Mouse (Mus musculus) CH12.LX (cell line): ENCODE measurements at regions not wholly inside any gene's neighbourhood (a gene's known extent, or its start where the extent isn't known, plus 50 kb on each side); places are given as distances from the start of the nearest gene placed in this dataset.

ENCODE experiments used
- DNase-seq: peaks from one replicate; pipeline ENCODE4 v3.0.0-alpha.2; 2013; ENCODE audit errors: extremely low read depth
- H3K27ac ChIP-seq: 2 replicates; pipeline ENCODE4 v1.5.1; 2012; ENCODE audit warnings: low read depth, mild to moderate bottlenecking, control low read depth, moderate library complexity; ENCODE audit not compliant: insufficient read depth
- H3K27me3 ChIP-seq: replicated peaks from 2 replicates; pipeline ENCODE3; 2012; ENCODE audit warnings: inconsistent platforms
- H3K36me3 ChIP-seq, 2 experiments: replicated peaks in 1 of 2; 2 replicates each; pipeline versions ENCODE3 to v1.6.1; 2012; ENCODE audit warnings: inconsistent platforms in 1 of 2, low read length in 1 of 2, mild to moderate bottlenecking in 1 of 2, mixed read lengths in 1 of 2, moderate library complexity in 1 of 2; ENCODE audit not compliant: control insufficient read depth in 1 of 2, insufficient read depth in 1 of 2
- H3K4me1 ChIP-seq, 2 experiments: 2 replicates each; pipeline ENCODE4 v1.6.1; 2012; ENCODE audit warnings: inconsistent platforms in 1 of 2, moderate library complexity in 1 of 2; ENCODE audit not compliant: insufficient read depth in 2 of 2, control insufficient read depth in 1 of 2
- H3K4me2 ChIP-seq: 2 replicates; pipeline ENCODE4 v1.6.1; 2012; ENCODE audit warnings: low read depth, mild to moderate bottlenecking, control low read depth; ENCODE audit not compliant: poor library complexity, insufficient read depth, severe bottlenecking
- H3K4me3 ChIP-seq, 3 experiments: fragments of 150-350 bp in 1 of 3; sonication (generic) in 1 of 3; replicated peaks in 1 of 3; 2 replicates each; pipeline versions ENCODE3 to v1.5.1; 2011 to 2012; ENCODE audit warnings: low read depth in 2 of 3, low read length in 2 of 3, mild to moderate bottlenecking in 2 of 3, moderate library complexity in 2 of 3, control low read depth in 1 of 3, improper control_type of control experiment in 1 of 3, inconsistent platforms in 1 of 3, mixed read lengths in 1 of 3; ENCODE audit not compliant: poor library complexity in 1 of 3
- H3K79me2 ChIP-seq: replicated peaks from 2 replicates; pipeline ENCODE4 v1.6.1; 2012; ENCODE audit warnings: mild to moderate bottlenecking, moderate library complexity; ENCODE audit not compliant: control insufficient read depth, poor library complexity, insufficient read depth, severe bottlenecking; ENCODE audit errors: extremely low read depth
- H3K9ac ChIP-seq: 2 replicates; pipeline ENCODE4 v1.6.1; 2012; ENCODE audit warnings: low read depth, mild to moderate bottlenecking, control low read depth, moderate library complexity; ENCODE audit not compliant: insufficient read depth
- H3K9me3 ChIP-seq: replicated peaks from 2 replicates; pipeline ENCODE3; 2012; ENCODE audit warnings: low read length, inconsistent platforms, mixed read lengths
- CHD1 ChIP-seq: IDR thresholded peaks from 2 replicates; pipeline ENCODE4 v1.6.1; 2012; ENCODE audit warnings: low read depth, low read length, improper control_type of control experiment, inconsistent platforms
- CHD2 ChIP-seq: IDR thresholded peaks from 2 replicates; pipeline ENCODE4 v1.6.1; 2011; ENCODE audit warnings: low read length, improper control_type of control experiment
- CTCF ChIP-seq, 2 experiments: IDR thresholded peaks in 1 of 2; conservative IDR thresholded peaks in 1 of 2; 2 replicates each; pipeline ENCODE4 v1.5.1; 2011 to 2012; ENCODE audit warnings: low read depth in 2 of 2, low read length in 2 of 2, improper control_type of control experiment in 1 of 2, inconsistent platforms in 1 of 2, mild to moderate bottlenecking in 1 of 2, moderate library complexity in 1 of 2
- EP300 ChIP-seq: IDR thresholded peaks from 2 replicates; pipeline ENCODE4 v1.6.1; 2011; ENCODE audit warnings: low read length, improper control_type of control experiment
- ETS1 ChIP-seq: conservative IDR thresholded peaks from 2 replicates; pipeline ENCODE4 v1.6.1; 2012; ENCODE audit warnings: low read depth, mild to moderate bottlenecking, inconsistent platforms, low read length, improper control_type of control experiment, moderate library complexity
- KAT2A ChIP-seq: IDR thresholded peaks from 2 replicates; pipeline ENCODE4 v1.6.1; 2012; ENCODE audit warnings: low read length, improper control_type of control experiment, inconsistent platforms; ENCODE audit not compliant: insufficient replicate concordance
- MAZ ChIP-seq: IDR thresholded peaks from 2 replicates; pipeline ENCODE4 v1.6.1; 2012; ENCODE audit warnings: low read depth, mild to moderate bottlenecking, inconsistent platforms, low read length, improper control_type of control experiment, moderate library complexity
- MEF2A ChIP-seq: IDR thresholded peaks from 2 replicates; pipeline ENCODE4 v1.6.1; 2014; ENCODE audit warnings: low read depth, mild to moderate bottlenecking, inconsistent platforms, low read length, improper control_type of control experiment, borderline replicate concordance
- MXI1 ChIP-seq: IDR thresholded peaks from 2 replicates; pipeline ENCODE4 v1.6.1; 2011; ENCODE audit warnings: mild to moderate bottlenecking, low read depth, low read length, improper control_type of control experiment
- NRF1 ChIP-seq: IDR thresholded peaks from 2 replicates; pipeline ENCODE4 v1.6.1; 2014; ENCODE audit warnings: low read depth, mild to moderate bottlenecking, inconsistent platforms, low read length, improper control_type of control experiment, moderate library complexity
- POLR2A ChIP-seq: IDR thresholded peaks from 2 replicates; pipeline ENCODE4 v1.6.1; 2011; ENCODE audit warnings: low read depth, mild to moderate bottlenecking, improper control_type of control experiment, low read length
- POLR2AphosphoS2 ChIP-seq: IDR thresholded peaks from 2 replicates; pipeline ENCODE4 v1.6.1; 2011; ENCODE audit warnings: low read depth, low read length, improper control_type of control experiment
- RCOR1 ChIP-seq: conservative IDR thresholded peaks from 2 replicates; pipeline ENCODE4 v1.6.1; 2012; ENCODE audit warnings: low read depth, mild to moderate bottlenecking, inconsistent platforms, low read length, improper control_type of control experiment
- SIN3A ChIP-seq: IDR thresholded peaks from 2 replicates; pipeline ENCODE4 v1.6.1; 2012; ENCODE audit warnings: low read length, improper control_type of control experiment, inconsistent platforms
- SMC3 ChIP-seq: IDR thresholded peaks from 2 replicates; pipeline ENCODE4 v1.6.1; 2011; ENCODE audit warnings: low read depth, low read length, improper control_type of control experiment
- TBP ChIP-seq: conservative IDR thresholded peaks from 2 replicates; pipeline ENCODE4 v1.6.1; 2011; ENCODE audit warnings: low read depth, low read length, improper control_type of control experiment
- TCF12 ChIP-seq: IDR thresholded peaks from 2 replicates; pipeline ENCODE4 v1.6.1; 2014; ENCODE audit warnings: low read depth, mild to moderate bottlenecking, inconsistent platforms, low read length, improper control_type of control experiment
- USF2 ChIP-seq: conservative IDR thresholded peaks from 2 replicates; pipeline ENCODE4 v1.6.1; 2011; ENCODE audit warnings: low read depth, low read length, improper control_type of control experiment
- ZC3H11A ChIP-seq: IDR thresholded peaks from 2 replicates; pipeline ENCODE4 v1.6.1; 2012; ENCODE audit warnings: low read depth, mild to moderate bottlenecking, inconsistent platforms, low read length, improper control_type of control experiment
- ZKSCAN1 ChIP-seq: IDR thresholded peaks from 2 replicates; pipeline ENCODE4 v1.6.1; 2012; ENCODE audit warnings: low read depth, inconsistent platforms, low read length, improper control_type of control experiment, borderline replicate concordance
- ZMIZ1 ChIP-seq: IDR thresholded peaks from 2 replicates; pipeline ENCODE4 v1.6.1; 2012; ENCODE audit warnings: low read depth, mild to moderate bottlenecking, inconsistent platforms, low read length, improper control_type of control experiment
- dilution Hi-C: fragments of 300-500 bp; cut with MboI; formaldehyde crosslinking; loops from 2 replicates; pipeline ENCODE4 v1.14.3; 2020; ENCODE audit warnings: low sequenced_read_pairs; ENCODE audit not compliant: extremely low pct_unique_long_range_greater_than_20kb, extremely low pct_ligation_motif_present
- in situ Hi-C: fragments of 300-500 bp; cut with MboI; formaldehyde crosslinking; loops from 3 replicates; pipeline ENCODE4 v1.14.3; 2019; ENCODE audit warnings: low sequenced_read_pairs, low pct_ligation_motif_present, low pct_unique_long_range_greater_than_20kb, mixed read lengths

DNA sequence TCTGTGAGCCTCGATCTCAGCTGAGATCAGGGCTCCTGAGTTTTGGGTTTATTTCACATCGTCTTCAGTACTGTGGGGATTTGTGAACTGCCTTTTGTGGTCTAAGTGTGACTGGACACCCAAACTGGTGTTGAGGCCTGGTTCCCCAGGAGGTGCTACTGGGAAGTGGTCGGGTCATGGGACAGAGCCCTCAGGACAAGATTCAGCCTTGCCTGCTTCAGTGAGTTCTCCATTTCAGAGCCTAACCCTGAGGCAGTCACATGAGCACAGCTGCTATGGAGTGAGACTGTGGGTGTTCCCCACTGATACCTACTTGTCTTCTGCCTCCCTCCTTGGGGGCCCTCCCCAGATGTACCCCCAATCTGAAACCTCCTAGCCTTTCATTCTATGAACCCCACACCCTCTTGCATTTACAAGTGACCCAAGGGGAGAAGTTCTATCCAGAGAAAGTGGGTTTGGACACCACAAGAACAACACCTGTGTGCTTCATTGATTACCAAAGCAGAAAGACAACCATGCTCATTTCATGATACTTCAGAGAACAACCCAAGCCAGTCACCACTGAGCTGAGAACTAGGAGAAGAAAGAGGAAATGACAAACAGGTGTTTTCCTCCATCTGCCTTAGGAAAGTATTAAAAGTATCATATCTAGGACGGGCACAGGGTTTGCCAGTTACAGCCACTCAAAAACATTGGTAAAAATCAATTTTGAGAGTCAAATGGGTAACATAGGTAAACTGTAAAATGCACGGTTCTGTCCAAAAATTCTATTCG is 255.8 kb downstream of the Tle3 start (continued):
- no peak for TF ChIP-seq KAT2A
- TF ChIP-seq MEF2A, result peak; percentile 48; the same call in 1 of the 2 replicates
- no peak for TF ChIP-seq CTCF (conservative IDR thresholded peaks at IDR 0.05 in 1 of 2, IDR thresholded peaks at IDR 0.05 in 1 of 2; ENCODE audit: low read depth in 2 of 2, low read length in 2 of 2)
- peak; percentile 55; the same call in 1 of the 2 replicates for TF ChIP-seq ETS1

- Histone ChIP-seq H3K27ac (no peak overlapping the region), H3K27me3 (no peaks in the 10 kb centered on the region), H3K9ac (no peak overlapping the region), H3K4me2 (no peak overlapping the region), H3K36me3 (no peaks in the 10 kb centered on the region), H3K79me2 (no peaks in the 10 kb centered on the region), H3K4me1 (peaks cover 26 to 64% of the 10 kb centered on the region in 2 experiments), H3K4me3 (no peak overlapping the region), H3K9me3 (no peaks in the 10 kb centered on the region)
- no peak for DNase-seq
- dilution Hi-C loops, result no loop called here
- in situ Hi-C loops, result no loop called here
- TF ChIP-seq NRF1 (no peak), ZMIZ1 (no peak), TBP (no peak), TCF12 (no peak), MAZ (no peak), MXI1 (no peak), ZKSCAN1 (no peak), USF2 (no peak), CTCF (conservative IDR thresholded peaks at IDR 0.05 in 1 of 2, IDR thresholded peaks at IDR 0.05 in 1 of 2; ENCODE audit: low read depth in 2 of 2, low read length in 2 of 2) (no peak), SMC3 (no peak), POLR2AphosphoS2 (no peak), EP300 (no peak), CHD1 (no peak), SIN3A (no peak), POLR2A (no peak), ETS1 (no peak), ZC3H11A (no peak), CHD2 (no peak), RCOR1 (no peak)
These were observed 250.8 kb downstream of the Tle3 start for GRCm38 (mm10) chr9:61622933-61623332.
